Mouse (Mus musculus) embryonic fibroblast, embryonic 13.5 days (primary cell): ENCODE measurements around the gene Cd19. TPM values are rescaled to one million over a fixed set of nuclear protein-coding genes. Genes with fewer than 3 reads are reported as not detected.
"Not testable (repeated sequence)": the region's sequence is repeated elsewhere in the genome, so short reads cannot be mapped to it uniquely, and the experiment has no call there.

Source experiments
- H3K27ac ChIP-seq: 2 replicates; pipeline ENCODE4 v1.5.1; 2012; ENCODE audit warnings: low read length, control low read depth, inconsistent platforms; ENCODE audit not compliant: insufficient read depth
- H3K4me1 ChIP-seq: 2 replicates; pipeline ENCODE4 v1.6.1; 2011; ENCODE audit warnings: low read length; ENCODE audit not compliant: control insufficient read depth, insufficient read depth
- H3K4me3 ChIP-seq: 2 replicates; pipeline ENCODE4 v1.5.1; 2011; ENCODE audit warnings: mild to moderate bottlenecking, control low read depth, low read length; ENCODE audit not compliant: insufficient read depth
- CTCF ChIP-seq: IDR thresholded peaks from 2 replicates; pipeline ENCODE4 v1.5.1; 2011; ENCODE audit warnings: mild to moderate bottlenecking, control low read depth, low read length, moderate library complexity, borderline replicate concordance; ENCODE audit not compliant: insufficient read depth
- POLR2A ChIP-seq: IDR thresholded peaks from 2 replicates; pipeline ENCODE4 v1.6.1; 2011; ENCODE audit warnings: low read depth, mild to moderate bottlenecking, control low read depth, low read length, moderate library complexity
- polyA plus RNA-seq: library from polyadenylated mRNA; stranded (reverse); fragments of >200 nt; gene quantifications from 2 replicates; pipeline ENCODE4 v1.2.4, GENCODE M21; 2011; ENCODE audit warnings: low read depth; ENCODE audit not compliant: missing spikeins, insufficient read length

The Cd19 gene
- polyA plus RNA-seq, 1 experiment, result not detected

DNA sequence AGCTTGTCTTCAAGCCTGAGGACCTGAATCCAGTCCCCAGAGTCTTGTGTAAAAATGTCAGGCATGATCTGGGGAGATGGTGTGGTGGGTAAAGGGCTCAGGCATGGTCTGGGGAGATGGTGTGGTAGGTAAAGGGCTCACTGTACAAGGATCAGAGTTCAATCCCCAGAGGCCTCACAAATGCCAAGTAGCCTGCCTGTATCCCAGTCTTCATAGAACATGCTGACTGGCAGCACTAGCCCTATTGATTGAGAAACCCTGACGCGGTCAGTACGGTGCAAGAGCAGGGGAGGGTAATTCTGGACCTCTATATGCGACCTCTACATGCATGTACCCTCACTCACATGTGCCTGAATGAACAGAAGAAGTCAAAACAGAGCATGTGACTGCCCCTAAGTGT is 2.9 kb upstream of the Cd19 start:
- no peaks in the 10 kb centered on the region for H3K4me1 ChIP-seq
- H3K27ac ChIP-seq, result no peak overlapping the region
- TF ChIP-seq CTCF (no peak), POLR2A (no peak)
- H3K4me3 ChIP-seq, result no peak overlapping the region

DNA sequence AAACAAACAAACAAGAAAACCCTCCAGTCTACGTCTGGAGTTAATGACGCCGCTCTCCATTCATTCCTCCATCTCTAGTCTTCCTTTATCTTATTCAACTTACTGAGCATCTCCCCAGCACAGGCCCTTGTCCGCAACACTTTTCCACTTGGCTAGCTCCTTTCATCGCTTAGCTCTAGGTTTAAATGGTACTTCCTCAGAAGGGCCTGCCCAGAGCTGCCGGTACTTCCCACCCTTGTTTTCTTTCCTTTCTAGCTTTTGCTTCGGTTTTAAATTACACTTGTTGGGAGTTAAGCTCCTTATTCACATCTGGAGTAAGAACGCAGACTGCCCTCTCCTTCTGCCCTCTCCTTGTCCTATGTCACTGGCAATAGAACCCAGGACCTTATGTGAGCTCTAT is 2.4 kb upstream of the Cd19 start:
- no peak overlapping the region for H3K27ac ChIP-seq
- no peak overlapping the region for H3K4me3 ChIP-seq
- TF ChIP-seq POLR2A (no peak), CTCF (no peak)
- no peaks in the 10 kb centered on the region for H3K4me1 ChIP-seq

DNA sequence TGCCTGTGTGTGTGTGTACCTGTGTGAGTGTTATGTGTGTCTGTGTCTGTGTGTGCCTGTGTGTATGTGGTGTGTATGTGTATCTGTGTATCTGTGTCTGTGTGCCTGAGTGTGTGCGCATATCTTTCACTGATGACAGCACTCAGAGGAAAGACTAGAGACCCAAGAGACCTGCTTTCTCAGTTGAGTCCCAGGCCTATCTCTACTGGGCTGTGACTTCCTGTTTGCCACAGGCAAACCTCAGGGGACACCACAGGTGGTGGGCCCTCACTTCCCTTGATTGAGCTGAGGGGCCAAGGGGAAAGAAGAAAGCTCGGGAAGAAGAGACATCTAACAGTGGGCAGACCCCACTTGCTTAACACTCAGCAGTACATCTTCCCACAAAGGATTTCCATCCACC is 1.9 kb upstream of the Cd19 start:
- Histone ChIP-seq H3K4me3 (no peak overlapping the region), H3K4me1 (no peaks in the 10 kb centered on the region), H3K27ac (no peak overlapping the region)
- TF ChIP-seq POLR2A (no peak), CTCF (no peak)

DNA sequence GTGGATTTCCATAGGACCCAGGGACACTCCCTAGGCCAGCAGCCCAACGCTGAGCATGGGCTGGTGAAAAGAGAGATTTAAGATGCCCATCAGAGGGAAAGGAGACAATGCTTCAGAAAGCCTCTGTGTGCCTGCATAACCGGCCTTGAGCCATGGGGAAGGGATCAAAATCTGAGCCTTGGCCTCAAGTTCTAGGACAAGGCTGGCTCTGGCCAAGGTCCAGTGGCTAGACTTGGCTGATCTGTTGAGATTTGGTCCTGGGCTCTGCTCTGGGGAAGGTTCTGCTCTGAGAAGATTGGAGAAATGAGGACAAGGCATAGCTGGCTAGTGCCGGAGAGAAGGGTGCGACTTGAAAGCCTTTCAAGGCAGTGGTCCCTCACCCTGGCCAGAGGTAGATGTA is 3.6 kb downstream of the Cd19 start:
- Histone ChIP-seq H3K4me1 (no peaks in the 10 kb centered on the region), H3K27ac (no peak overlapping the region), H3K4me3 (no peak overlapping the region)
- TF ChIP-seq CTCF (no peak), POLR2A (no peak)

DNA sequence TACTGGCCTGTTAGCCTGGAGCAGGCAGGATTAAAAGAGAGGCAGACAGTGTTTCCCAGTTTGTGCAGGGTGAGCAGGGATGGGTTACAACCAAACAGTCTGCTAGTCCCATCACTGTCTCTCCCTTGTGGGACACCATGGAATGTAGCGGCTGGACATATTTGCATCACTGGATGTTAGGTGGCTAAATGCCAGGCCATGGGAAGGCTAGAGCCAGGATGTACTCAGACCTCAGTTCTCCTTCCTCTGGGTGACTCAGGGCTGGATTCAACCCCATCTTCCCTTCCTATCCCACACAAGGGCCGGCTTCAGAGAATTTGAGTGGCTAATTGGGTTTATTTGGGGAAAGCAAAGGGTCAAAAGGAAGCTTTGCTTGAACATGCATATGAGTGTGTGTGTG is 6.0 kb downstream of the Cd19 start:
- TF ChIP-seq CTCF, result no peak
- TF ChIP-seq POLR2A, result no peak
- Histone ChIP-seq H3K4me3 (no peak overlapping the region), H3K4me1 (no peaks in the 10 kb centered on the region)

DNA sequence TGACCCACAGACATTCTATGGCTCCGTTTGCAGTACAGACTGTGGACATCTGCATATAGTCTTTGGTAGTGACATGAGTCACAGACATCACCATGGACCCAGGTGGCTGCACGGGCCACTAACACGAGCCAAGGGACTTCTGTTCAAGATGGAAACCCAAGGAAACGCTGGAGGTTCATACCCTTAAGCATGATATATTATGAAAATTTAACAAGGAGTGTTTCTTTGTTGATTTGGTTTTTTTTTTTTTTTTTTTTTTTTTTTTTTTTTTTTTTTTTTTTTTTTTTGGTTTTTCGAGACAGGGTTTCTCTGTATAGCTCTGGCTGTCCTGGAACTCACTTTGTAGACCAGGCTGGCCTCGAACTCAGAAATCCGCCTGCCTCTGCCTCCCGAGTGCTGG is 12.2 kb downstream of the Cd19 start:
- not testable (repeated sequence) for H3K4me3 ChIP-seq

More for the DNA sequence above, 6.0 kb downstream of the Cd19 start:
- no peak overlapping the region for H3K27ac ChIP-seq

DNA sequence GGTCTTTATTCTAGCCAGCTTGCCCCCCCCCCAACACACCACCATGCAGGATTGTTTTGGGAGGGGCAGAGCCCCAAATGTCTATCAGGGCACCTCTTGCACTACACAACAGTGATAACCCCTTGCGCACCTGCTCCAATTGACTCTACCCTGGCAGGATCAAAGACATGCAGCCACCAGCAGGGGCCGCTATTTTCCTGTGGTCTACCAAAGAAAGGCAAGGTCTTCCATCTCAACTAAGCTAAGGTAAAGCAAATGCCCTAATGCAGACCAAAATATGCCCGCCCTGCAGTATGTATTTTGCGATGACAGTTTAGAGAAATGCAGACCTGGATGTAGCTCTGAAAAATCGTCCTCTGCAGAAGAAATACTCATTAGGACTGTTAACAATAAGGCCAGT is 15.1 kb downstream of the Cd19 start:
- TF ChIP-seq POLR2A (no peak), CTCF (peak; percentile 36; the same call in 1 of the 2 replicates)
- no peaks in the 10 kb centered on the region for H3K4me1 ChIP-seq
- no peak overlapping the region for H3K27ac ChIP-seq
- H3K4me3 ChIP-seq, result no peak overlapping the region

More for the DNA sequence above, 12.2 kb downstream of the Cd19 start:
- not testable (repeated sequence) for H3K4me1 ChIP-seq, H3K27ac ChIP-seq

DNA sequence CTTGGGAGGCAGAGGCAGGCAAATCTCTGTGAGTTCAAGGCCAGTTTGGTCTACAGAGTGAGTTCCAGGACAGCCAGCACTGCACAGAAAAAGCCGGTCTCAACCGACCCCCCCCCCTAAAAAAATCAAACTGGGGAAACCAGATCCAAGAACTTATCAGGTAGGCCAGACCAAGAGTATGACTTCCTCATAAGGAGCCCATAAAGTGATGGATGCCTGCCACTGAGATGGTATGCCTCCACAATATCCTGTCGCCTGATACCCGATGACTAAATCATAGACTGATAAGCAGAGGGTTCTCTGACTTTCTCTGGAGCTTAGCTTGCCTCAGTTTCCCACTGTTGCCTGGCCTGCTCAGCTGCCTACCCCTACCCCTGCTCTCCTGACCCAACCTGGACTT is 16.9 kb downstream of the Cd19 start:
- TF ChIP-seq POLR2A, result no peak
- no peak for TF ChIP-seq CTCF
- Histone ChIP-seq H3K4me3 (no peak overlapping the region), H3K27ac (no peak overlapping the region), H3K4me1 (no peaks in the 10 kb centered on the region)

DNA sequence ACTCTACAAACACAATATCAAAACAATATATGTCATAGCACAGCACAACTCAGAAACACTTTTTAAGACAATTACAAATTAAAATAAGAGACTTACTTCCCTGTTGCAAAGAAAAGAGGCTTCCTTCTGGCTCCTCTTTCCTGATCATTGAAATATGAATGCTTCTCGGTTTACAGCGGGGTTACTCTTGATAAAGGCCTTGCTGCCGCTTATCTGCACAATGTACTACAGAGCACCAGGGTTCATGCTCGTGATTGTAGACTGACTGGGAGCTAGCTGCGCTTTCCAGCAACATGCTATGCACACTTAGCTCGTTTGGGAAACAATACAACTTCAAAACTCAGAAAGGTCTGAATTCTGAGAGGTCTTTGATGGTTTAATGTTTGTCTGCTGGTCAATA is 17.5 kb downstream of the Cd19 start:
- no peak overlapping the region for H3K4me3 ChIP-seq
- no peaks in the 10 kb centered on the region for H3K4me1 ChIP-seq
- TF ChIP-seq POLR2A (no peak), CTCF (no peak)
- H3K27ac ChIP-seq, result no peak overlapping the region

DNA sequence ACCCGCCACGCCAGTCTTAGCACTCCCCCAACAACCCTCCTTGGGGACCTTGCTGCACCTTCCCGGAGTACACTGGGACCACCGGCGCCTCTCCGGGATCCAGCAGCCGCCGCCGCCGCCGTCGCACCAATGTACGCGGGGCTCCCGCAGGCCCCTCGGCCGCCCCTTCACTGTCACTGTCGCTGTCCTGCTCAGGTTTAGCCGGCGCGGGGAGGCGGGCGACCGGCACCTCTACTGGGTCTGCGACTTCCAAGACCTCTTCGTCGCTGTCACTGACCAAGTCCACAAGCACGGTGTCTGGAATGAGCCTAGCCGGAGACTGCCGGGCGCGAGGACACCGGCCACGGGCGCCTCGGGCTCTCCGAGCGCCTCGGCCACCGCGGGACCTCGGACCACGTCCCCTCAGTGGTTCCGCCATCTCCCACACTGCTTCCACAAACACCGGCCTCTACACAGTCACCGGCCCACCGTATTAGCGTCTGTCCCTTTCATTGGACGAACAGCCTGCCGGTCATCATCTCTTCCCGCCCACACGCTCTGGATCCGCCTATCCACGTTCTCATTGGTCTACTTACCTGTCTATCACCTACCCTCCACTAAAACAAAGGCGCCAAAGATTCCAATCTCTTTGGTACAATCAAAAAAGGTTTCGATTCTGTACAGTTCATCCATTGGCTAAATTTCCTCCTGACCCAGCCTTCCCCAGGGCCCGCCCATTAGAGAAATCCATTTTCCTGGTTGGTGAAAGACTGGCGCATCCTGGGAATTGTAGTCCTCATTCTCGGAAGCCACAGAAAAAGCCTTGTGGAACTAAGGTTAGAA is 18.2 kb downstream of the Cd19 start, which contains the start of gene Nfatc2ip:
Gene Nfatc2ip (minus strand): TSS at position 440 of the 822 bp plus-strand sequence.
- no peak within 1 kb of the TSS for H3K27ac ChIP-seq
- H3K4me3 ChIP-seq, result peak within 1 kb of the TSS; percentile 84
- H3K4me1 ChIP-seq, result no peaks in the 10 kb centered on the region
- TF ChIP-seq POLR2A, result peak; percentile 91
- TF ChIP-seq CTCF, result no peak

DNA sequence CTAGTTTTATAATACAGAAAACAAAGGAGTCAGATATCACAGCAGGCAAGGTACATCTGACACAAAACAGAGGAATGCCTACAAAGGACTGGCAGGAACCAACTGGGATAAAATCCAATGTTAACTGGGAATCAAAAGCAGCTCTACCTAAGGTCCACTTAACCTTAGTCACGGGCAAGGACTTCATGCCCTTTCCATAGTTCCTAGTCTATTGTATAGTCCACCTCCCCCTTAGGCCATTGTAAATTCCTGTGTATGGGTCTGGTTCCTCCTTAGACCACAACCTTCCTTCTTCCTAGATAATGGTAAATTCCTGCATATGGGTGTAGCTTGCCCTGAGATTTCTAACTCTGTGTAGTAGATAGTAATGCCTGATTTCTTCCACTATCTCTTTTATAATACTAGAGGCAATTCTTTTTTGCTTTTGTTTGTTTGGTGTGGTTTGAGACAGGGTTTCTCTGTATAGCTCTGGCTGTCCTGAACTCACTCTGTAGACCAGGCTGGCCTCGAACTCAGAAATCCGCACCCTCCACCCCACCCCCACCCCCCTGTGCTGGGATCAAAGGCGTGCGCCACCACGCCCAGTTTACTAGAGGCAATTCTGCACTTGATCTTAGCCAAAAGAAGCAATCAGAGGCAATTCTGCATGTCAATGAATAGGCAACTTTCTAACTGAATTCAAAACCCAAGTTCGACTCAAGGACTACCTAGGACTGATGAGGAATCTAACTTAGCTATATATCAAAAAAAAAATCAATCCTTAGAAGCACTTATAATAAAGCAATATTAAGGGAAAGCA is 22.4 kb downstream of the Cd19 start:
- H3K4me1 ChIP-seq, H3K27ac ChIP-seq, H3K4me3 ChIP-seq: not testable (repeated sequence)
